Mouse (Mus musculus) cerebellum, adult 9-11 months (tissue): ENCODE measurements around the gene Dynll1.
"Not testable (repeated sequence)": the region's sequence is repeated elsewhere in the genome, so short reads cannot be mapped to it uniquely, and the experiment has no call there.

Experiments
- DNase-seq: peaks from one replicate; pipeline ENCODE4 v3.0.0; 2022

Dynll1 gene

DNA sequence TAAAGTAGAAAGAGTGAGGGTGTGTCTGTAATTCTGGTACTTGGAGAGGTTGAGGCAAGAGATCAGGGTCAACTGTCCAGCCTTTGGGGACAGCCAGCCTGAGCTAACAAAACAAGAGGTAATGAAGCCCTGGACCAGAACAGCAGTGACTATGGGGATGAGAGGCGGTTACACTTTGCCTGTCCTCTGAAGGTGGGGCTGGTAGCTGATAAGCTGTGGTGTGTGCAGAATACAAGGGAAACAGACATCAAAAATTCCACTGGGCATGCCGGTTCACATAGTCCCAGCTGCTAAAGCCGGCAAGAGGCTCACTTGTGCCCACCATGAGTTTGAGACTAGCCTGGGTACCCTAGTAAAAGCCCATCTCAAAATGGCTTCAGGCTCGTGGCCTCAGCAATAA lies 11.6 kb upstream of the Dynll1 start:
- no peak for DNase-seq

DNA sequence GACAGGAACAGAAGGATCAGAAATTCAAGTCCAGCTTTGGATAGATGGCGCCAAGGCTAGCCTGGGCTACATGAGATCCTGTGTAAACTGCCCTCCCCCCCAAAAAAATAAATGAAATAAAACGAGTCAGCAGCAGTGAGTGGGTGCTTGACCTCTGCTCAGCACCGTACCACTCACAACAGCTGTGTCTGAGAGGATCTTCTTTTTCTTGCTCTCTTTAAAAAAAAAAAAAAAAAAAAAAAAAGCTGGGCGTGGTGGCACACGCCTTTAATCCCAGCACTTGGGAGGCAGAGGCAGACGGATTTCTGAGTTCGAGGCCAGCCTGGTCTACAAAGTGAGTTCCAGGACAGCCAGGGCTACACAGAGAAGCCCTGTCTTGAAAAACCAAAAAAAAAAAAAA lies 1.4 kb upstream of the Dynll1 start:
- not testable (repeated sequence) for DNase-seq

DNA sequence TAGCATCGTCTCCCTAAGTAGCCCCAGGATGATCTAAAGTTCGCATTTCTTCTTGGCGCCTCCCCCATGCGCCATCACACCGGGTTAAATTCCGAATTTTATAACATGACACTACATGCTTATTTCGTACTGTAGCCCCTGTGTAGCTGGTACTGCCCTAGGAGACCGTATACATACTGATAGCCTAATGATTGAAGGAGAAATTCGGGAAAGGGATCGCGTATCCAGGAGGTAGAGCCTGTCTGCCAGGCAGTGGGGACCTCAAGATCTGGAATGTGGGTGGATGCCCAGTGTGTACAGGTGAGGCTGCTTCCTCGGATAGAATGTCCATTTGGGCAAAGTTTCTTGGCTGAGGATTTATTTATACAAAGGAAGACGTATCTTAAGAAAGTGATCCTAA lies 816 bp upstream of the Dynll1 start:
- peak; percentile 55 for DNase-seq

DNA sequence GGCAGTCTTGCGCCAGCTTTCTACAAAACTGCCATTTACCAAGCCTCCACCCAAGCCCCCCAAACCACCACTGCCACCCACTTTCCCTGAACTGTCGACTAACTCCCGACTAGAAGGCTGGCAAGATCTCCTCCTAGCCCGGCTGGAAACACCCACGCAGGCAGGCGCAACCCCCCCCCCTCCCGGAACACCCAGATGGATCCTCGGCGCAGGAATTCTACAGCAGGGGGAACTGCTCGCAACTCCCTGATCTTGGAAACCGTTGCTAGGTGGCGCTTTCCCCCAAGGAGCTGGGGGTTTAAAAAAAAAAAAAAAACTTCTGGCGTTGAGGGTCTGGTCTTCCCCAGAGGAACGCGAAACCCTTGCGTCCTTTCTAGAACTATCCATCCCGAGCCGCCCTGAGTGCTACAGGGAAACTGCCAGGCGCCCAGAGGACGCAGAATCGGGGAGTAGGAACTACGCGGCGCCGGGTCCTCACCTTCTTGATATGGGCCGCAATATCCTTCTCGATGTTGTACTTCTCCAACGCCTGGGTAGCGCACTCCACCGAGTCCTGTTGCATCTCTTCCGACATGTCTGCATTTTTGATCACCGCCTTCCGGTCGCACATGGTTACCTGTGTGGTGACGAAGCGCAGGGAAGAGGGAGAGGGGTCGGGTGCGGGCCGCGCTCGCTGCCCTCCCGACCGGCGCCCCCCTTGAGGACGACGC lies 609 bp downstream of the Dynll1 start:
- DNase-seq, result peak; percentile 73

DNA sequence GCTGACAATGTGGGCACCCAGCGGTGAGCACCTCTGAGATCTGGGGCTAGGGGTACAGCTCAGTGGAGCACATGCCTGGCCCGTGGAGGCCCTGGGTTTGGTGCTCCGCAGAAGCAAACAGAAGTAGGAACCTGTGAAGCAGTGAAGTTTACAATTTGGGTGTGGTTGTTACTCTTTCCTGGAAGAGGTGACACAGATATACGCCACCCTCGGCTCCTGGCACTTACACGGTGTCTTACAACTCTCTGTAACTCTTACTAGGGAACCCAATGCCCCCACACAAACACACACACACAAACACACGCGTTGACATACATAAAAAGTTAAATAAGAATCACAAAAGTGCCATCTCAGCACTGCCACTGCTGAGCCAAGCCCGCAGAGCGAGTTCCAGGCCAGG lies 4.5 kb downstream of the Dynll1 start:
- no peak for DNase-seq

DNA sequence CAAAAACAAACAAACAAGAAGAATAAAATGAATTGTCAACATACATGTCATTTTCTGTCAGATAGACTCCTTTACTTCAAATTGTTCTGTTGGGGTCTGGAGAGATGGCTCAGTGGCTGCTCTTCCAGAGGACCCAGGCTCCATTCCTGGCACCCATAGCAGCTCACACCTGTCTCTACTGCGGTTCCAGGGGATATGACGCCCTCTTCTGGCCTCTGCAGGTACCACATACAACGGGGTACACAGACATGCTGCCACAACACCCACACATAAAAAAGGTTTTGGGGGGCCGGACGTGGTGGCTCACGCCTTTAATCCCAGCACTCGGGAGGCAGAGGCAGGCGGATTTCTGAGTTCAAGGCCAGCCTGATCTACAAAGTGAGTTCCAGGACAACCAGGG lies 6.6 kb downstream of the Dynll1 start:
- DNase-seq, result no peak

DNA sequence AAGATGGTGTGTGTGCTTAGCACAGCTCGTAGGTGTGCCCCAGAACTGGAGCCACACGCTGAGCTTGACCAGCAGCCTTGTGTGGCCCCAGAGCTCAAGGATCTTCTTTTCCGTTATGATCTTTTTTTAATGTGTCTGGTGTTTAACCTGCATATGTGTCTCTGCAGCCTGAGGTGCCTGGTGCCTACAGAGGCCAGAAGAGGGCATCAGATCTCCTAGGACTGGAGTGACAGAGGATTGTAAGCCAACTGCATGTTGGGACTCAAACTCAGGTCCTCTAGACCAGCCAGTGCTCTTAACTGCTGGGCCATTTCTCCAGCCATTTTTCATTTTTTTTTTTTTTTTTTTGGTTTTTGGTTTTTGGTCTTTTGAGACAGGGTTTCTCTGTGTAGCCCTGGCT lies 16.1 kb downstream of the Dynll1 start:
- DNase-seq, result no peak

DNA sequence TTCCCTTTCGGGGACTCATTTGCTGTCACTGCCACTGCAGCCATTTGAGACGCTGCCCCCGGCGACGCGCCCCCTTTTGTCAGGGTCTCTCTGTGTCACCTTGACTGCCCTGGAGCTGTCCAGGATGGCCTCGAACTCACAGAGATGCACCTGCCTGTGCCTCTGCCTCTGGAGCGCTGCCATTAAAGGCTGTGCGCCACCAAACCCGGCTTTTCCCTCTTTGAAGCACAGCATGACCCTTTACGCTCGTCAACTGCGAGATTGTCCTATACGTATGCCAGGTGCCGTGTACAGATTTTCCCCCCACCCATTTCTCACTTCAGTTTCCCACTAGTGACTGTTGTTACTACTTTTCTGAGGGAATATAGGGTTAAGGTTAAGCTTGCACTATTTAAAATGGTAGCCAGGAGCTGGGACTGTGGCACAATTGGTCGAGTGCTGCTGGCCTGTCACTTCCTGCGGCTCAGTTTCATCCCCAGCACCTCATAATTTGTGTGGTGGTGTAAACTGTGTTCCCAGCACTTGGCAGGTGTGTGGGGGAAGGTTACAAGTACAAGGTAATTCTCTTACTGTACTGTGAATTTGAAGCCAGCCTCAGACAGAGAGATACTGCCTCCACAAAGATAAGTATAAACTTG lies 20.6 kb downstream of the Dynll1 start:
- DNase-seq, result peak; percentile 59

DNA sequence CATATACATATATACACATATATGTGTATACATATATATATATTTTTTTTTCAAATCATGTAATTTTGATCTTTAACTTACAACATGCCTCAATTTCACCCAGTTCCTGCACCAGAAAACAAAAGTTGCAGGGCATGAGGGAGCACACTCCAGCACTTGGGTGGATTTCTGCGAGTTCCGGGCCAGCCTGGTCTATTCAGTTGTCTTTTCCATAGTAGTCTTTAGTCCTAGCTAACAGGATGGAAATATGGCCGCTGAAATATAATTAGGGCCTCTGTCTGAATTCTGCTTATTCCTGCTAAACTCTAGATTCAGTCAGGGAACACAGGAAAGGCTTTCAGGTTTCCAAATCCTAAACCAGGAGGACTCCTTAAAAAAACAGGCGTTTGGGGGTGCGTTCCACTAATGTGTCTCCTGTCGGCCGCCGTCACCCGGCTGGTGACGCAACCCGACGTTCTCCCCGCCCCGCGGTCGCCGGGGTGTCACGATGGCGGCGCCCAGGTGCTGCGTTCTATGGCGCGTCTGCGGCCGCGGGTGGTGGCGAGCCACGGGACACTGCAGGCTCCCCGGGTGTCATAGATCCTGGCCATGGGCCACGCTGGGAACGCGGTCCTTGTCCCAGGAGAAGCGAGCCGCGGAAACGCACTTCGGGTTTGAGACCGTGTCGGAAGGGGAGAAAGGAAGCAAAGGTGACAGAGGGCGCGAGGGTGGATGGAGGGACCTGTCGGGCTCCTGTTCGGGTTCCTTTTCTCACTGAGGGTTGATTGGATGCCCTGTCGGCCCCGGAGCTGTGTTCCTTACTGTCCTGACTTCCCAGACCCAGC lies 21.4 kb downstream of the Dynll1 start, which contains the start of gene Coq5:
Coq5 (plus strand) TSS at position 441 of the 824 bp plus-strand sequence.
- DNase-seq, result peak; percentile 88

DNA sequence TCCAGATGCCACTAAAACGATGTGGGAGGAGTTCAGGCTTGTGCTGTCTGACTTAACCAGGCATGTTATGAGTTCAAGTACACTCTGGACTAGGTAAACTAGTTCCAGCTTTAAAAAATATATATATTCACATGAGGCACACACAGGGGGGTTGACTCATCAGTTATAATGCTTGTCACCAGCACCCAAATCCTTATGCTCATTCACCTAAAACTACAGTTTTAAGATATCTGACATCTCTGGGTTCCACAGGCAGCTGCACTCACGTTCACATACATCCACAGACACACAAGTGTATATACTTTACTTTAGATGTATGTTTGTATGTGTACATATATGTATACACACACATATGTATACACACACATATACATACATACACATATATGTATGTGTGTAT lies 22.0 kb downstream of the Dynll1 start:
- no peak for DNase-seq

DNA sequence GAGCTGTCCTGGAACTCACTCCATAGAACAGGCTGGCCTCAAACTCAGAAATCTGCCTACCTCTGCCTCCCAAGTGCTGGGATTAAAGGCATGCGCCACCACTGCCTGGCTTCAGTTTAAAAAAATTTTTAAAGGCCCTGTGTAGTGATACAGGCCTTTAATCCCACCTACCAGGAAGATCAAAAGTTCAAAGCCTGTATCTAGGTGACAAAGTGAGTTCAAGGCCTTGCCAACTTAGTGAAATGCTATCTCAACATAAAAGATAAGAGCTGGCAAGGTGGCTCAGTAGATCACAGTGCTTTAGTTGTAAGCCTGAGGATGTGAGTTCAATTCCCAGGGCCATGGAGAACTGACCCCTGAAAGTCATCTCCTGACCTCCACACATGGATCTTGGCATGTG lies 22.7 kb downstream of the Dynll1 start:
- DNase-seq, result no peak

DNA sequence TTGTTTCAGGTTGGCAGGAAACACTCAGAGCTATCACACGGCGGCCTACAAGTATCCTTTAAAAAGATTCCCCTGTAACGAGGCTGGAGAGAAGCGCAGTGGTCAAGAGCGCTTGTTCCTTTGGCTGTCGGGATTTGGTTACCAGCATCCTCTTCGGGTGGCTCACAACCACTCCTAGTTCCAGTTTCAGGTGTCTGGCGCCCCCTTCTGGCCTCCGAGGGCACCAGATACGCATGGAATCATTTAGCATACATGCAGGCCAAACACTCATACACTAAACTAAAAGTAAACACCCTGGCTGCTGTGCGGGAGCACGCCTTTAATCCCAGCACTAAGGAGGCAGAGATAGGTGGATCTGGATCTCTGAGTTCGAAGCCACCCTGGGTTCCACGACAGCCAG lies 24.8 kb downstream of the Dynll1 start:
- no peak for DNase-seq

DNA sequence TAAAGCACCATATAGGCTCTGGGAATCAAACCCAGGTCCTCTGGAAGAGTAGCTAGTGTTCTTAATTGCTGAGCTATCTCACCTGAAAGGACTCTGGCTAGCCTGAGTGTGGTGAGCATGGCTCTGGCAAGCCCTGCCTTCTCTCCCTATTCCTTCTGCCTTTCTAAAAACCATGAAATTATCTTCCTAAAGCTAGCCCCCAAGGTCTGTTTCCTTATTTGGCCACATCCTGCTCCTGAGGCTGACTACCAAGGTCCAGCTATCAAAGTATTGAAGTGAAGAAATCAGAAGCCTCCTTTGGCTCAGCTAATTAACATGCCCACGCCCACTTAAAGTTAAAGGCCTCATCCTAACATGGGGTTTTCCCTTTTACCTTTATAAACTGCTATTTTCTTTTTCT lies 26.0 kb downstream of the Dynll1 start:
- DNase-seq, result no peak

DNA sequence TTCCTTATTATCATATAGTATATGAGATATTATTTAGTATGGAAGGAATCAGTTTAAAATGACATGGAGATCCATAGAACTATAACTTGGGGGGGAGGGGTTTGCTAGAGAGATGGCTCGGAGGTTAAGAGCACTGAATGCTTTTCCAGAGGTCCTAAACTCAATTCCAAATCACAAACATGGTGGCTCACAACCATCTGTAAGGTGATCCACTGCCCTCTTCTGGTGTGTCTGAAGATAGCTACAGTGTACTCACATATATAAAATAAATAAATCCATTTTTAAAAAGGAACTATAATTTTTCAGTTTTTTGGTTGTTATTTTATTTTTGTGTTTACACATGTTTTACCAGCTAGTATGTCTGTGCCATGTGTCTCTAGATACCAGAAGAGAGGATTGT lies 26.4 kb downstream of the Dynll1 start:
- no peak for DNase-seq

DNA sequence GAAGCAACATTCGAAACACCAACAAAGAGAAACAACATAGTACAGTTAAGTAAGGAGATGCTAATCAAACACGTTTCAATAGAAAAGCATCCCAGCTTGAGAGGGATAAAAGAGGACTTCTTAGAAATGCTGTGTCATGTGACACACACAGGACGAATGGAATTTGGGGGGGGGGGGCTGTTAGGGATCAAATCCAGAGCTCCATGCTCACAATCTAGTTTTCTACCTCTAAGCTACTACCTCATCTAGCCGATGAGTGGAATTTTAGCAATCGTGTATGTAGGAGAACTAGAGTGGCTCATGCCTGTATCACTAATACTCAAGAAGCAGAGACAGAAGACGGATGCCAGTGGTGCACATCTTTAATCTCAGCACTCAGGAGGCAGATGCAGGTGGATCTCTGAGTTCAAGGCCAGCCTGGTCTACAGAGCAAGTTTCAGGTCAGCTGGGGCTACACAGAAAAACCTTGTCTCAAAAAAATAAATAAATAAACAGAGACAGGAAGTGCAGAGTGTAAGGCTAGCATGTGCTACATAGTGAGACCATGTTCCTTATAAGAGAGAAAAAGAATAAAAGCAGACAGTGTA lies 27.2 kb downstream of the Dynll1 start:
- DNase-seq, result no peak

DNA sequence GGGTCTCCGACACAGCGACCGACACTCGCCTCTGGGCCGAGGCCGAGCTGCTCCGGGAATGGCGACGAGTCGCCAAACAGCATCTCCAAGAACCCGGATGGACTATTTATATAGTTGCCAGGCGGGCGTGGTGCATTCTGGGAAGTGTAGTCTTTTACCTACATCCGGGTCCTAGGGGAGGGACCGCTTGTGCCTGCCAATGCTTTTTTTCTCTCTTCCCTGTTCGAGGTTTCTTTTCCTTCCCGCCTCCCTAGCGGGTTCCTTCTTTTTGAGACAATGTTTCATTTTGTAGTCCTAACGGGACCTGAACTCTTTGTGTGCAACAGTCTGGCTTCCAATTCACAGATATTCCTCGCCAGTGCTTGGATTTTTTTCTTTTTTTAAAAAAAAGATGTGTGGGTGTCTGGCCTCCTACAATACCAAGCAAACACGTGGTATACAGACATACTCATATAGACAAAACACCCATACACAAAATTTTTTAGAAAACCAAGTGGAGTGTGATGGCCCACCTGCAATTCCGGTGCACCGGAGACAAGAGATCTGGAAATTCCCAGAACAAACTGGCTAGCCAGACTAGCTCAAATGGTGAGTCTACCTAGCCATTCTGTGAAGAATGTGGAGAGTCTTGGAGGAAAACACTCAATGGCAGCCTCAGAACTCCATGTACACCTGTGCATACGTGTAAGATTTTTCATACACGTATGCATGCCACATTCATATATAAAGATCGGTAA lies 27.8 kb downstream of the Dynll1 start, which contains the start of gene Rnf10:
Rnf10 (minus strand) TSS at position 87 of the 737 bp plus-strand sequence.
- peak; percentile 97 for DNase-seq

DNA sequence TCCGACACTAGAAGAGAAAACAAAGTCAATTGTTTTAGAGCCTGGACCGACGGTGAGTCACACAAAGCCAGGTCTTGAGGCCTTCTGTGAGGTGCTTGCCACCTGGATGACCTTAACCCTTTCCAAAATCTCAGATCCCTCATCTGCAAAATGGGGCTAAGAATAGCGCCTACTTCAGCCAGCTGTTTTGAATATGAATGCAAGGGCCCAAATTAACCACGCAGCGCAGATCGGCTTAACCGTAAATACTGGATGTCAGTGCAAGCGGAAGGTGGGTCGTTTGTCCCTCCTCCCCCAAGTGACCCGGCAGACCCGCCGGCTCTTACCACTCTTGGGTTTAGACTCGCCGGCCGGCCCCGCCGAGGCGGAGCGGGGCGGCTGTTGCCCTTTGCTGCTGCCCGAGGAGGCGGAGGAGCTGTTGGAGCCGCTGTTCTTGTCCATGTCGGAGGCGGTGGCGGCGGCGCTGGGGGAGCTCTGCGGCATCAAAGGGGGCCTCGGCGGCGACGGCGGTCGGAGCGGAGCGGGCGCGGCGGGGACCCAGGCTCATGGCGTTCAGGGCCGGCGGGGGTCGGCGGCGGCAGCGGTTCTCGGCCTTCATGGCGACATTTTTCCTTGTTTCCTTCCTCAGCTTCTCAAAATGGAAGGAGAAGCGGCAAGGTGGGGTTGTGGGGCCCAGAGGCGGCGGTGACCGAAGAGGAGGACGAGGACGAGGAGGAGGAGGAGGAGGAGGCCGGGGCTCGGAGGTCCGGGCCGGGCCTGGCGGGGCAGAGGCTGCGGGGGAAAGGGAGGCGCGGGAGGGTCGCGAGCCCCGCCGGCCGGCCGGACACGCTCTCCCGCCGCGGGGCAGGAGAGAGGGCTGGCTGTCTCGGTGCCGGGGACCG lies 28.6 kb downstream of the Dynll1 start:
- peak; percentile 55 for DNase-seq

DNA sequence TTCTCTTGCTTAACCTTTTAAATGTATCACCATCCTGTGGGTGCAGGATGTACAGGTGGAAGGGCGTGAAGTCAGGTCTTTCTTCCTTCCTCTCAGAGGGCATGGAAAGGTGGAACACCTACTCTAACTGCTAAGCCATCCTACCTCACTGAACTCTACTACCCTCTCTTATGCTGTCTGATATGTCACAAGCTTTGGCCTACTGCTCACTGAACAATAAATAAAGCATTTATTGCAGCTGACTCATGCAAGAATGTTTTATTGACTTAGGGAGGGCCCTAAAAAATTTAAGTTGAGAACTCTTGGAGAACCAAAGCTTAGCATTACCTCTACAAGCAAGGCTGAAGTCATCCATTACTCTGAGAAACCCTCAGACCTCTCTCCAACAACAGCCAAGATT lies 30.8 kb downstream of the Dynll1 start:
- no peak for DNase-seq

DNA sequence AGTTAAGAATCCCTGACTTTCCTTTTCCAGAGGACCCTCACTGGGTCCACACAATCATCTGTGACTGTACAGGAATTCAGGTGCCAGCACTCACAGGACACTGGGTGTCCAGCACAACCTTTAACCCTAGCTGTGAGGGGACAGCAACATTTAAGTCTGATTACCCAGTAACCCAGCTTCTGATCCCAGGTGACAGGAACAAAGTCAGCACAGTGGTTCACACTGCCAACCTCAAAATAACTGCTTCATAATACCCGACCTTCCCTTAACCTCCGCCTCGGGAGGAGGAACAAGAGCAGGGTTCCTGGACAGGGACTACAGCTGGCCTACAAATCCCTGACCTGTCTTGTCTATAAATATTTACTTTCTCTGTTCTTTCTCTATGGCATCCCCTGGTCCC lies 32.5 kb downstream of the Dynll1 start:
- DNase-seq, result no peak

DNA sequence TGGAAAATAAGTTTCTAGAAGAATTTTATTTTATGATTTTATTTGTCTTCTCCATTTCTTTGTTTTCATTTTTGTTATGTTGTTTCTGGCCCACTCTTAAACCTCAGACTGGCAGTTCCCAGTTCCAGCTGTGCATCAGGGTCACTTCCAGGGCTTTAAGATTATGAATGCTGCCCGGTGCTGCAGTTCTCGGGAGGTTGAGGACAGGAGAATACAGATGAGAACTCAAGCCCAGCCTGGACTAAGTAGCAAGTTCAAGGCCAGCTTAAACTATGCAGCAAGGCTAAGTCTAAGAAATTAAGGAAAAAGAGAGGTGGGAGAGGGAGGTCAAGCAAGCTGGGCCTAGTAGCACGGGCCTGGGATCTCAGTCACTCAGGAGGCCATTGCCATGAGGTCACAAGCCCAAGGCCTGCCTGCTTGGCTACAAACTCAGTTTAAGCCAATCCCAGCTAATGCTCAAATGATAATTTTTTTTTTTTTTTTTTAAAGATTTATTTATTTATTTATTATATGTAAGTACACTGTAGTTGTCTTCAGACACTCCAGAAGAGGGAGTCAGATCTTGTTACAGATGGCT lies 33.2 kb downstream of the Dynll1 start:
- no peak for DNase-seq

DNA sequence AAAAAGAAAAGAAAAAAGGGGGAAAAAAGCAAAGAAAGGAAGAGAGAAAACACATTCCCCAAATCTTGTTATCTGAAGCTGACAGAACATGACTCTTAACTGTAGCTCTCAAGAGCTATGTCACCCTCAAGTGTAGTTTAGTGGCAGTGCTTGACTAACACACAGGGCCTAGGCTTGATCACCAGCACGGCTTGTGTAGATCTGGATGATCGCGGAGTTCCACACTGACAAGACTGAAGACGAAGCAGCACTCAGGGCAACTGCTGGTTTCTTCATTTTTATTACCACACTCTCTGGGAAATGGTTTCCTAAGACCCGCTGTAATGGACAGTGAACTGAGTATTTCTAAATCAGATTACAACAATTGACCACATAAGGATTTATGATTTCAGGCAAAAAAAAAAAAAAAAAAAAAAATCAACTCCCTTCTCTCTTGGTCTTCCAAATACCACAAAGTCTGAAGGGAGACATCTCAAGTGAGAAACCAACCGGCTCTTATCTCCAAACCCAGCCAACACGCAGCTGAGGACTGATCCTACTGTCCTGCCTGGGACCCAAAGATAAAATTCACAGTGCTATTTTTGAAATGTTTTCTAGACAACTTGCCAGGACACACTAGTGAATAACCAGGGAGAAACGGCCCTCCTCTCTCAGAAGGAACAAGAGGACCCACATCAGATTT lies 33.9 kb downstream of the Dynll1 start:
- no peak for DNase-seq
